Mouse (Mus musculus): ENCODE results near the gene Vmn1r168.
"Not testable (repeated sequence)": the region's sequence is repeated elsewhere in the genome, so short reads cannot be mapped to it uniquely, and the experiment has no call there.

The Vmn1r168 gene

DNA sequence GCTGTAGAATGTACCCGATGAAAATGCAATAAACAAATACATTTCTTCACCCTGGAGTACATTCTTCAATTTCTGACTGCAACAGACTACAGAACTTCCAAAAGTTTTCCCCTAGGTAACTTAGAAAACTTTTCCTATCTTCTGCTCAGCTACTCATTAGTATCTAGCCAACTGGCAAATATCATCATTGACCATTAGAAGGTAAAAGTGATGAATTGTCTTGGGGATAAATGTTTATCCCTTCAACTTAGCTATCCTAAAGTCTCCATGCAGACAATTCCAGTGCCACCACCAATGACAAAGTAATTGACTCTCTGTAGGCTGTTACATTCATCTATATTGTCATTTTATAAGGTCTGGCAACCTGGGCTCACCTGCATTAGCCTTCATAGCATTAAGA is at the start of gene Vmn1r168:
Gene Vmn1r168 (plus strand): TSS at position 301 of the 400 bp plus-strand sequence.
- not testable (repeated sequence) for DNase-seq (ENCODE audit: low spot score)

DNA sequence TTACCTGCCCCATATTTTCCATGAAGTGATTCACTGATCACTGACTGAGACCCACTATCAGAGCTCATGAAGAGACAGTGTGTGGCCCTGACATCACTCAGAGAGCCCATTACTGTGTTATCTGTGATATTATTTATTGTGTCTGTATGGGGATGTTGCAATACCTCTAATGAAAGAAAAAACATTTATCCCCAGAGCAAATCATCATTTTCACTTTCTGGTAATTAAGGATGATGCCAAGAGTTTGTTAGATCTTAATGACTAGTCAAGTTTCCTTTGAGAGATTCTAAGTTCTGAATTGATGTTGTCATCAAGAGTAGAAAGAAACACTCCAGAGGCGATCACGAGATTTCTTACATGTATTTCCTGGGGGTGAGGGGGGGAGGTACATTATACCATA is 32.4 kb upstream of the Vmn1r168 start, which contains the start of gene Vmn1r167:
Gene Vmn1r167 (minus strand): TSS at position 101 of the 400 bp plus-strand sequence.
- not testable (repeated sequence) for DNase-seq (ENCODE audit: low spot score)

DNA sequence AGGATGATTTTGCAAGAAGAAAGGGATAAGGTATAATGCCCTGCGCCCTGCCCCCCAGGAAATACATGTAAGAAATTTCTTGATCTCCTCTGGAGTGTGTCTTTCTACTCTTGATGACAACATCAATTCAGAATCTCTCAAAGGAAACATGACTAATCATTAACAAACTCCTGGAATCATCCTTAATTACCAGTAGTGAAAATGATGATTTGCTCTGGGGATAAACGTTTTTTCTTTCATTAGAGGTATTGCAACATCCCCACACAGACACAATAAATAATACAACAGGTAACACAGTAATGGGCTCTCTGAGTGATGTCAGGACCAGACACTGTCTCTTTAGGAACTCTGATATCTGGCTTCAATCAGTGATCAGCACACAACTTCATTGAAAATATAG is 35.7 kb downstream of the Vmn1r168 start, which contains the start of gene Vmn1r169:
Gene Vmn1r169 (plus strand): TSS at position 301 of the 400 bp plus-strand sequence.
- DNase-seq (ENCODE audit: low spot score), result not testable (repeated sequence)

All from yolk sac, embryonic 10.5 days (tissue).